Mouse (Mus musculus): ENCODE measurements around the gene Acvrl1.
A peak's percentile ranks its signal among the peaks of the same experiment; 100 is the strongest.

Acvrl1 gene

GRCm38 (mm10) chr15:101142672-101143071 is 14.3 kb downstream of the Acvrl1 start:
- no peak for DNase-seq (ENCODE audit: low spot score in 2 of 2)

GRCm38 (mm10) chr15:101143494-101143893 is 15.2 kb downstream of the Acvrl1 start:
- no peak for DNase-seq (ENCODE audit: low spot score in 2 of 2)

GRCm38 (mm10) chr15:101144176-101144575 is 15.9 kb downstream of the Acvrl1 start:
- no peak for DNase-seq (ENCODE audit: low spot score in 2 of 2)

GRCm38 (mm10) chr15:101144779-101145178 is 16.5 kb downstream of the Acvrl1 start:
- no peak for DNase-seq (ENCODE audit: low spot score in 2 of 2)

- peak; percentile 71 to 84 for DNase-seq (ENCODE audit: low spot score in 2 of 2)
Measured at GRCm38 (mm10) chr15:101145424-101146099, 17.2 kb downstream of the Acvrl1 start.

GRCm38 (mm10) chr15:101146100-101146965 is 18.0 kb downstream of the Acvrl1 start:
- DNase-seq (ENCODE audit: low spot score in 2 of 2), result no peak

GRCm38 (mm10) chr15:101147115-101147909 is 19.0 kb downstream of the Acvrl1 start:
- DNase-seq (ENCODE audit: low spot score in 2 of 2), result no peak

- no peak for DNase-seq (ENCODE audit: low spot score in 2 of 2)
Measured at GRCm38 (mm10) chr15:101147910-101148273, 19.6 kb downstream of the Acvrl1 start.

- DNase-seq (ENCODE audit: low spot score in 2 of 2), result no peak
Measured at GRCm38 (mm10) chr15:101148604-101149003, 20.3 kb downstream of the Acvrl1 start.

- DNase-seq (ENCODE audit: low spot score in 2 of 2), result no peak
Measured at GRCm38 (mm10) chr15:101151409-101152261, 23.3 kb downstream of the Acvrl1 start.

- DNase-seq (ENCODE audit: low spot score in 2 of 2), result no peak
Measured at GRCm38 (mm10) chr15:101154700-101155616, 26.6 kb downstream of the Acvrl1 start.

- no peak for DNase-seq (ENCODE audit: low spot score in 2 of 2)
Measured at GRCm38 (mm10) chr15:101160128-101160527, 31.8 kb downstream of the Acvrl1 start.

GRCm38 (mm10) chr15:101160591-101160990 is 32.3 kb downstream of the Acvrl1 start:
- DNase-seq (ENCODE audit: low spot score in 2 of 2), result no peak

GRCm38 (mm10) chr15:101161534-101161933 is 33.2 kb downstream of the Acvrl1 start:
- DNase-seq (ENCODE audit: low spot score in 2 of 2), result no peak

GRCm38 (mm10) chr15:101163056-101163458 is 34.7 kb downstream of the Acvrl1 start:
- no peak for DNase-seq (ENCODE audit: low spot score in 2 of 2)

- no peak for DNase-seq (ENCODE audit: low spot score in 2 of 2)
Measured at GRCm38 (mm10) chr15:101163854-101164253, 35.5 kb downstream of the Acvrl1 start.

- DNase-seq (ENCODE audit: low spot score in 2 of 2), result no peak
Measured at GRCm38 (mm10) chr15:101164291-101164690, 36.0 kb downstream of the Acvrl1 start.

GRCm38 (mm10) chr15:101165658-101166437 is 37.5 kb downstream of the Acvrl1 start:
- no peak for DNase-seq (ENCODE audit: low spot score in 2 of 2)

- DNase-seq (ENCODE audit: low spot score in 2 of 2), result no peak
Measured at GRCm38 (mm10) chr15:101167553-101167952, 39.2 kb downstream of the Acvrl1 start.

Measured in spleen, postnatal 14 days (tissue).